ENCODE assay signal across 20 mouse cellular contexts in the genomic region with DNA sequence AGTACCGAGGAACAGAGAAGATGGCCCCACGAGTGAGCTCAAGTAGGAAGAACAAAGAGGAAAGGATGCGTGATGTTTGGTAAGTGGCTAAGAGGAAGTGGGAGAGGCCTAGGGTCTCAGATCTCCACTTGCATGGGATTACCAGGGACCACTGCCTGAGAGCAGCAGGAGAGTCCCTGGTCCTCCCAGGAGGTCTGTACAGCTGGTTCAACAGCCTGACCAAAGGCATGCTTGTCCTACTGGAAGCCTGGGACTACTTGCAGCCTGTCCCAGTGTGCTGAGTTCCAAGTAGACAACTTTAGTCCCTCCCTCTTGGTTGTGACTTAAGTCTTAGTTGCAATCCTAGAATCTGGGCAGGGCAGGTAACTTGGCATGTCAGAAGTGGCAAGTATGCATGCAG.
DNase-seq lines count a peak whose midpoint lies in the region; ATAC-seq lines count a peak whose summit lies in the region.
"Had no signal": no experiment of that assay in that cellular context is flagged by ENCODE, and none has a peak within 500 bp of the region (broad histone marks: within the 10 kb centered on the region; RNA-seq: fewer than 3 reads in every experiment).

No protein-coding gene starts in this region.

- ATAC-seq in hindbrain, embryonic 12.5 days (ENCODE audit: low FRiP score), result no peak
- ATAC-seq in common myeloid progenitor, adult 5-6 weeks (replicated peaks; ENCODE audit: low read depth, poor library complexity, severe bottlenecking), result 0 out of 2 replicates have a peak, but pooled peaks have one; percentile 5
- no peak for ATAC-seq in limb, embryonic 12.5 days (ENCODE audit: insufficient number of reproducible peaks, insufficient read depth, low FRiP score, low TSS enrichment, low read depth)
- no peak for ATAC-seq in kidney, embryonic 16.5 days (ENCODE audit: low FRiP score, low TSS enrichment)
- ATAC-seq in neural tube, embryonic 15.5 days (ENCODE audit: low FRiP score), result no peak
- ATAC-seq: forebrain, embryonic 13.5 days; forebrain, embryonic 15.5 days; forebrain, postnatal 0 days had no signal

- DNase-seq in hindbrain, embryonic 10.5 days (ENCODE audit: low spot score), result no peak
- DNase-seq in embryonic facial prominence, embryonic 10.5 days (ENCODE audit: low spot score), result no peak
- DNase-seq in adrenal gland, adult (ENCODE audit: inconsistent age in 2 of 2, low spot score in 1 of 2), result no peak
- DNase-seq: adrenal gland, adult 8-10 months; adrenal gland, postnatal 14 days; cerebellum, adult 11-12 months; cerebellum, adult 2 months; cerebellum, adult 9-10 months; cerebellum, postnatal 10 days; cerebellum, postnatal 25 days; embryo, embryonic 11 days; forebrain, postnatal 0 days had no signal

- H3K4me1 ChIP-seq in hindbrain, embryonic 10.5 days (replicated peaks), result peaks cover 29% of the 10 kb centered on the region
- H3K4me1 ChIP-seq in hindbrain, embryonic 12.5 days, result peaks cover 15% of the 10 kb centered on the region
- peaks cover 23% of the 10 kb centered on the region for H3K4me1 ChIP-seq in embryonic facial prominence, embryonic 10.5 days
- peaks cover 33% of the 10 kb centered on the region for H3K4me1 ChIP-seq in limb, embryonic 12.5 days (replicated peaks)
- H3K4me1 ChIP-seq in kidney, embryonic 16.5 days (ENCODE audit: insufficient read depth, low read length), result 0 out of 2 replicates have a peak, but pooled peaks cover 3% of the 10 kb centered on the region
- H3K4me1 ChIP-seq in neural tube, embryonic 15.5 days, result peaks cover 12% of the 10 kb centered on the region; the same call in 1 of the 2 replicates
- H3K4me1 ChIP-seq: forebrain, embryonic 13.5 days; forebrain, embryonic 15.5 days had no signal

- no peaks in the 10 kb centered on the region for H3K27me3 ChIP-seq in hindbrain, embryonic 10.5 days (ENCODE audit: insufficient read depth, poor library complexity, severe bottlenecking)
- no peaks in the 10 kb centered on the region for H3K27me3 ChIP-seq in hindbrain, embryonic 12.5 days
- H3K27me3 ChIP-seq in embryonic facial prominence, embryonic 10.5 days (replicated peaks; ENCODE audit: low read depth, poor library complexity, severe bottlenecking), result peaks cover 7% of the 10 kb centered on the region; the same call in 1 of the 2 replicates
- peaks cover 10% of the 10 kb centered on the region; the same call in 1 of the 2 replicates for H3K27me3 ChIP-seq in limb, embryonic 12.5 days
- no peaks in the 10 kb centered on the region for H3K27me3 ChIP-seq in kidney, embryonic 16.5 days (ENCODE audit: insufficient read depth, low read length)
- H3K27me3 ChIP-seq in neural tube, embryonic 15.5 days (replicated peaks), result no peaks in the 10 kb centered on the region
- H3K27me3 ChIP-seq: embryonic facial prominence, embryonic 12.5 days had no signal

- WGBS in hindbrain, embryonic 10.5 days, result 84% methylated on average over 3 of the region's 3 CpGs
- 62% methylated on average over 3 of the region's 3 CpGs for WGBS in hindbrain, embryonic 12.5 days
- WGBS in embryonic facial prominence, embryonic 10.5 days, result 65% methylated on average over 3 of the region's 3 CpGs
- 81% methylated on average over 3 of the region's 3 CpGs for WGBS in limb, embryonic 12.5 days
- WGBS in kidney, embryonic 16.5 days, result 82% methylated on average over 3 of the region's 3 CpGs
- 79% methylated on average over 3 of the region's 3 CpGs for WGBS in neural tube, embryonic 15.5 days

- peak overlapping the region; percentile 2; the same call in 1 of the 2 replicates for H3K27ac ChIP-seq in hindbrain, embryonic 10.5 days
- H3K27ac ChIP-seq in hindbrain, embryonic 12.5 days, result no peak overlapping the region
- peak overlapping the region; percentile 35 for H3K27ac ChIP-seq in embryonic facial prominence, embryonic 10.5 days (replicated peaks)
- H3K27ac ChIP-seq in limb, embryonic 12.5 days, result 0 out of 2 replicates have a peak overlapping the region, but pooled peaks have one; percentile 12
- H3K27ac ChIP-seq in kidney, embryonic 16.5 days (ENCODE audit: low read length), result no peak overlapping the region
- H3K27ac ChIP-seq in neural tube, embryonic 15.5 days (replicated peaks), result no peak overlapping the region
- H3K27ac ChIP-seq: embryonic facial prominence, embryonic 12.5 days; forebrain, embryonic 13.5 days; forebrain, embryonic 15.5 days had no signal

- H3K9ac ChIP-seq in hindbrain, embryonic 12.5 days, result no peak overlapping the region
- H3K9ac ChIP-seq in limb, embryonic 12.5 days (replicated peaks), result no peak overlapping the region
- no peak overlapping the region; the same call in 1 of the 2 replicates for H3K9ac ChIP-seq in kidney, embryonic 16.5 days (replicated peaks; ENCODE audit: low read length)
- H3K9ac ChIP-seq in neural tube, embryonic 15.5 days (replicated peaks), result no peak overlapping the region
- H3K9ac ChIP-seq: embryonic facial prominence, embryonic 12.5 days; forebrain, embryonic 13.5 days; forebrain, embryonic 15.5 days; forebrain, postnatal 0 days had no signal

- H3K4me2 ChIP-seq in hindbrain, embryonic 12.5 days (replicated peaks), result no peak overlapping the region
- no peak overlapping the region for H3K4me2 ChIP-seq in limb, embryonic 12.5 days
- H3K4me2 ChIP-seq in kidney, embryonic 16.5 days (replicated peaks; ENCODE audit: low read depth, low read length), result no peak overlapping the region
- H3K4me2 ChIP-seq in neural tube, embryonic 15.5 days, result no peak overlapping the region
- H3K4me2 ChIP-seq: embryonic facial prominence, embryonic 12.5 days; forebrain, embryonic 13.5 days; forebrain, embryonic 15.5 days had no signal

- H3K4me3 ChIP-seq in hindbrain, embryonic 10.5 days, result no peak overlapping the region
- no peak overlapping the region for H3K4me3 ChIP-seq in hindbrain, embryonic 12.5 days
- no peak overlapping the region for H3K4me3 ChIP-seq in embryonic facial prominence, embryonic 10.5 days
- no peak overlapping the region for H3K4me3 ChIP-seq in limb, embryonic 12.5 days (replicated peaks)
- no peak overlapping the region for H3K4me3 ChIP-seq in kidney, embryonic 16.5 days (ENCODE audit: low read length)
- H3K4me3 ChIP-seq in neural tube, embryonic 15.5 days (replicated peaks), result no peak overlapping the region
- H3K4me3 ChIP-seq: embryonic facial prominence, embryonic 12.5 days; forebrain, embryonic 13.5 days; forebrain, embryonic 15.5 days had no signal

- no peaks in the 10 kb centered on the region for H3K9me3 ChIP-seq in hindbrain, embryonic 10.5 days
- no peaks in the 10 kb centered on the region for H3K9me3 ChIP-seq in hindbrain, embryonic 12.5 days (replicated peaks)
- H3K9me3 ChIP-seq in embryonic facial prominence, embryonic 10.5 days, result no peaks in the 10 kb centered on the region
- no peaks in the 10 kb centered on the region for H3K9me3 ChIP-seq in limb, embryonic 12.5 days
- no peaks in the 10 kb centered on the region for H3K9me3 ChIP-seq in kidney, embryonic 16.5 days (ENCODE audit: low read length)
- H3K9me3 ChIP-seq in neural tube, embryonic 15.5 days (replicated peaks), result no peaks in the 10 kb centered on the region
- H3K9me3 ChIP-seq: embryonic facial prominence, embryonic 12.5 days; forebrain, embryonic 13.5 days; forebrain, embryonic 15.5 days had no signal

- H3K36me3 ChIP-seq in hindbrain, embryonic 10.5 days, result no peaks in the 10 kb centered on the region
- H3K36me3 ChIP-seq in hindbrain, embryonic 12.5 days, result no peaks in the 10 kb centered on the region
- no peaks in the 10 kb centered on the region for H3K36me3 ChIP-seq in embryonic facial prominence, embryonic 10.5 days (replicated peaks)
- H3K36me3 ChIP-seq in limb, embryonic 12.5 days, result no peaks in the 10 kb centered on the region
- H3K36me3 ChIP-seq in kidney, embryonic 16.5 days (ENCODE audit: insufficient read depth, low read length), result no peaks in the 10 kb centered on the region
- H3K36me3 ChIP-seq in neural tube, embryonic 15.5 days, result no peaks in the 10 kb centered on the region
- H3K36me3 ChIP-seq: embryonic facial prominence, embryonic 12.5 days; forebrain, embryonic 15.5 days had no signal

Comparison
In these comparisons a context has a peak if more than half of its experiments do, and no peak if none do; other contexts are left out.
1. H3K27ac ChIP-seq: peak in hindbrain, embryonic 10.5 days (single experiment), embryonic facial prominence, embryonic 10.5 days (single experiment) and limb, embryonic 12.5 days (single experiment); none in hindbrain, embryonic 12.5 days (single experiment), kidney, embryonic 16.5 days (single experiment) and neural tube, embryonic 15.5 days (single experiment).